ENCODE assay signal across 8 mouse cellular contexts in the genomic region with DNA sequence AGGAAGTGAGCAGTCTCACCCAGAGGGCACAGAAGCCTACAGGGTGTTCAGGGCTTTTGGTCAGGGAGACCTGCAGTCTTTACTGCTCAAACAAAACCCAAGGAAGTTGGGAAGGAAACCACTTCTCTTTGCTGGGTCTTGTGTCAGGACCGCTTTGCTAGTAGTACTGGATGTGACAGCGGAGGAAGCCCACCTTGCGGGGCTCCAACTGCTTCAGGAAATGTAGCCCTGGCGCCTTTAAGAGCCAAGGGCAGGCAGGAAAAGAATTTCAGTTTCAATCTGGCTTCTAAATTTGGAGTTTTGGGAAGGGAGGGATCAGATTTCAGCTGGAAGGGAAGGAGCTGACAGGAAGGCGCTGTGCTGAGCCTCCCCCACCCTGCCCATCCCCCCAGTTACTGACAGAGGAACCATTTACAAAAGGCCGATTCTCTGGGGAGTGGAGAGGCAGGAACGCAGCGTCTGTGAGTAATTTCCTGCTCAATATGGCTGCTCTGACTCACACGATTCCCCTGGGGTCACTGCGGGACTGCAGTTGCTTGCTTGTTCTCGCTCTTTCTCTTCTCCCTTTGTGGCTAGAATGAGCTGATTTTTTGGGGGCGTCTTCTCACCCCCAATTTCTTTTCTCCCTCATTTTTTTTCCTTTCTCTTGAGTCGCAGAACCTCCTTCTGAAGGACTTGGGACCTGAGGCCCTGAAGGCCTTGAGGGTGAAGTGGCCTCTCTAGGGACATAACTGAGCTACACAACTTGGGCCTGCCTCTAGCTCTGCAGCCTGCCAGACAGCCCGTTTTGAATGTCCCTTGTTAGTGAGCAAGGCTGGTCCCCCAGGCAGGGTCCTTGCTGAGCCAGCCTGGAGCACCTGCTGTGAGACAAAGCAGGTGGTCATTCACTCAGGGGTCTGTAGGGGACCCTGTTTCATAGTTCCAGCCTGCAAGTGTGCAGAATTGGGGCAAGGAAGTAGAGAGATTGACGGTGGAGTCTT. TPM values are rescaled to one million over a fixed set of nuclear protein-coding genes. Genes with fewer than 3 reads are reported as not detected.
DNase-seq lines count a peak whose midpoint lies in the region; ATAC-seq and TF ChIP-seq lines count a peak whose summit lies in the region.

No protein-coding gene starts in this region.

- intact Hi-C loops in heart, postnatal 36 days (cut with DNase I), result loop anchor here (1.0 to 5.0 kb wide), 4 partner anchors 28 to 270 kb away; no protein-coding TSS in a partner anchor

- peak; percentile 99 for DNase-seq in CH12.LX (ENCODE audit: extremely low read depth)
- DNase-seq in brain, embryonic 18.5 days (ENCODE audit: low read depth, low spot score), result peak; percentile 79
- peak; percentile 89 for DNase-seq in forebrain, postnatal 0 days
- DNase-seq in heart, postnatal 36 days, result peak; percentile 83 to 84
- DNase-seq in layer of hippocampus, adult 2 months (ENCODE audit: low spot score in 2 of 2), result peak; percentile 69 to 88
- peak; percentile 56 for DNase-seq in lung, adult 2 months
- peak; percentile 68 for DNase-seq in thymus, postnatal 0 days (ENCODE audit: low spot score)

- H3K36me3 ChIP-seq in CH12.LX (replicated peaks in 1 of 2; ENCODE audit: control insufficient read depth in 1 of 2, insufficient read depth in 1 of 2, low read length in 1 of 2), result peaks cover 47 to 83% of the 10 kb centered on the region in 2 experiments
- peaks cover 66% of the 10 kb centered on the region for H3K36me3 ChIP-seq in forebrain, postnatal 0 days (ENCODE audit: insufficient read depth)

- peak overlapping the region; percentile 75 for H3K4me2 ChIP-seq in CH12.LX (ENCODE audit: insufficient read depth, low read depth, poor library complexity, severe bottlenecking)
- H3K4me2 ChIP-seq in forebrain, postnatal 0 days (ENCODE audit: low read depth), result peak overlapping the region; percentile 39

- 6% methylated on average over 15 of the region's 15 CpGs for WGBS in forebrain, postnatal 0 days
- 2% methylated on average over 15 of the region's 15 CpGs for WGBS in lung, adult 2 months

- peak; percentile 50; the same call in 1 of the 2 replicates for TF ChIP-seq POLR2A in CH12.LX (IDR thresholded peaks at IDR 0.05; ENCODE audit: low read depth, low read length)
- peak; percentile 68; the same call in 1 of the 2 replicates for TF ChIP-seq POLR2A in lung, adult 2 months (IDR thresholded peaks at IDR 0.05; ENCODE audit: borderline replicate concordance, extremely low read depth, low read depth, low read length)

- no peaks in the 10 kb centered on the region for H3K27me3 ChIP-seq in CH12.LX (replicated peaks)
- no peaks in the 10 kb centered on the region for H3K27me3 ChIP-seq in forebrain, postnatal 0 days (ENCODE audit: insufficient read depth, low read length)

- peak; percentile 95 for TF ChIP-seq EP300 in CH12.LX (IDR thresholded peaks at IDR 0.05; ENCODE audit: low read length)

- H3K9me3 ChIP-seq in CH12.LX (replicated peaks; ENCODE audit: low read length), result no peaks in the 10 kb centered on the region
- H3K9me3 ChIP-seq in forebrain, postnatal 0 days (ENCODE audit: low read length), result no peaks in the 10 kb centered on the region

- TF ChIP-seq RAD21 in CH12.LX (IDR thresholded peaks at IDR 0.05; ENCODE audit: low read depth, low read length), result peak; percentile 21

- dilution Hi-C loops in CH12.LX (cut with MboI; ENCODE audit: extremely low pct_ligation_motif_present, extremely low pct_unique_long_range_greater_than_20kb, low sequenced_read_pairs), result no loop called here

- peak overlapping the region; percentile 88 for H3K27ac ChIP-seq in CH12.LX (ENCODE audit: insufficient read depth, low read depth)
- H3K27ac ChIP-seq in forebrain, postnatal 0 days (ENCODE audit: low read depth, low read length), result peak overlapping the region; percentile 90
- H3K27ac ChIP-seq in layer of hippocampus, adult 2 months, result peak overlapping the region; percentile 98

- in situ Hi-C loops in CH12.LX (cut with MboI; ENCODE audit: low pct_ligation_motif_present, low pct_unique_long_range_greater_than_20kb, low sequenced_read_pairs), result no loop called here

- peak overlapping the region; percentile 7 to 32 (median 20) for H3K4me3 ChIP-seq in CH12.LX (replicated peaks in 1 of 3; ENCODE audit: low read depth in 2 of 3, low read length in 2 of 3, poor library complexity in 1 of 3)
- H3K4me3 ChIP-seq in forebrain, postnatal 0 days (ENCODE audit: low read depth, low read length), result peak overlapping the region; percentile 11; the same call in 1 of the 2 replicates
- peak overlapping the region; percentile 52 for H3K4me3 ChIP-seq in layer of hippocampus, adult 2 months
- H3K4me3 ChIP-seq in lung, adult 2 months (replicated peaks; ENCODE audit: extremely low read depth, low read depth, low read length), result peak overlapping the region; percentile 50

- peaks cover 31 to 59% of the 10 kb centered on the region in 2 experiments for H3K4me1 ChIP-seq in CH12.LX (ENCODE audit: control insufficient read depth in 1 of 2, insufficient read depth in 2 of 2)
- H3K4me1 ChIP-seq in forebrain, postnatal 0 days (ENCODE audit: insufficient read depth), result peaks cover 19% of the 10 kb centered on the region
- peaks cover 37% of the 10 kb centered on the region for H3K4me1 ChIP-seq in lung, adult 2 months (ENCODE audit: control insufficient read depth, insufficient read depth, low read length)

- no peaks in the 10 kb centered on the region for H3K79me2 ChIP-seq in CH12.LX (replicated peaks; ENCODE audit: control insufficient read depth, extremely low read depth, insufficient read depth, poor library complexity, severe bottlenecking)

- ATAC-seq in forebrain, postnatal 0 days, result peak; percentile 90
- ATAC-seq in neutrophil, adult 5-6 weeks (ENCODE audit: extremely low read depth, insufficient number of reproducible peaks, low FRiP score, poor library complexity, severe bottlenecking), result peak; percentile 69

- TF ChIP-seq CTCF in CH12.LX (conservative IDR thresholded peaks at IDR 0.05 in 1 of 2, IDR thresholded peaks at IDR 0.05 in 1 of 2; ENCODE audit: low read depth in 2 of 2, low read length in 2 of 2), result 0 out of 4 replicates have a peak, but pooled peaks of 1 of the 2 experiments have one; percentile 22
- TF ChIP-seq CTCF in forebrain, postnatal 0 days (IDR thresholded peaks at IDR 0.05; ENCODE audit: low read depth), result no peak
- TF ChIP-seq CTCF in layer of hippocampus, adult 2 months (conservative IDR thresholded peaks at IDR 0.05), result no peak
- TF ChIP-seq CTCF in lung, adult 2 months (IDR thresholded peaks at IDR 0.05; ENCODE audit: insufficient read depth, low read length), result no peak

- peak overlapping the region; percentile 69 for H3K9ac ChIP-seq in CH12.LX (ENCODE audit: insufficient read depth, low read depth)
- H3K9ac ChIP-seq in forebrain, postnatal 0 days, result peak overlapping the region; percentile 34

TF ChIP-seq in CH12.LX, 34 proteins besides CTCF, POLR2A, EP300 and RAD21 (continues in another document):
- no peak for TF ChIP-seq ZKSCAN1 (IDR thresholded peaks at IDR 0.05; ENCODE audit: borderline replicate concordance, low read depth, low read length)
- TF ChIP-seq MEF2A (IDR thresholded peaks at IDR 0.05; ENCODE audit: borderline replicate concordance, low read depth, low read length), result peak; percentile 94
- no peak for TF ChIP-seq PAX5 (IDR thresholded peaks at IDR 0.05; ENCODE audit: low read length)

RNA-seq across cellular contexts. Expression of gene Ptpa, which starts 26.0 kb away (rescaled TPM):
- 111 and 120 TPM in 2 replicates for total RNA-seq in CH12.LX (2012; rRNA removed)
- 117 and 122 TPM in 2 replicates for total RNA-seq in CH12.LX (2014; rRNA removed)
- polyA plus RNA-seq in CH12.LX (2012; ENCODE audit: insufficient read length, low read depth), result 190 and 194 TPM in 2 replicates
- total RNA-seq in forebrain, postnatal 0 days (2014; rRNA removed), result 129 and 132 TPM in 2 replicates
- 143 and 148 TPM in 2 replicates for polyA plus RNA-seq in forebrain, postnatal 0 days (2015; fragmentation: Nextera tagmentation; extraction: Ambion mirVana)
- total RNA-seq in heart, postnatal 36 days (2021), result 10 to 100 TPM; 82.9 to 85.1 TPM
- total RNA-seq in layer of hippocampus, adult 2 months (2021), result 100 to 1,000 TPM; 152 to 168 TPM
- polyA plus RNA-seq in lung, adult 2 months (2012; rRNA removed), result 131 and 136 TPM in 2 replicates
- 37.4 and 47.8 TPM in 2 replicates for total RNA-seq in neutrophil, adult 5-6 weeks (2017)
- 127 and 128 TPM in 2 replicates for polyA plus RNA-seq in thymus, postnatal 0 days (2015; fragmentation: Nextera tagmentation; extraction: Ambion mirVana)

RNA-seq across cellular contexts. Expression of gene Crat, which starts 26.2 kb away (rescaled TPM):
- total RNA-seq in CH12.LX (2012; rRNA removed), result 3.6 and 4.5 TPM in 2 replicates
- total RNA-seq in CH12.LX (2014; rRNA removed), result 1.3 and 1.7 TPM in 2 replicates
- 2.8 and 4.2 TPM in 2 replicates for polyA plus RNA-seq in CH12.LX (2012; ENCODE audit: insufficient read length, low read depth)
- 28.0 and 33.6 TPM in 2 replicates for total RNA-seq in forebrain, postnatal 0 days (2014; rRNA removed)
- 20.7 and 24.0 TPM in 2 replicates for polyA plus RNA-seq in forebrain, postnatal 0 days (2015; fragmentation: Nextera tagmentation; extraction: Ambion mirVana)
- 100 to 1,000 TPM; 496 to 534 TPM for total RNA-seq in heart, postnatal 36 days (2021)
- total RNA-seq in layer of hippocampus, adult 2 months (2021), result 10 to 100 TPM; 50.9 to 51.6 TPM
- polyA plus RNA-seq in lung, adult 2 months (2012; rRNA removed), result 89.2 and 103 TPM in 2 replicates
- total RNA-seq in neutrophil, adult 5-6 weeks (2017), result 15.3 and 16.2 TPM in 2 replicates
- polyA plus RNA-seq in thymus, postnatal 0 days (2015; fragmentation: Nextera tagmentation; extraction: Ambion mirVana), result 7.9 and 10.2 TPM in 2 replicates

RNA-seq across cellular contexts. Expression of gene Ier5l, which starts 32.2 kb away (rescaled TPM):
- total RNA-seq in CH12.LX (2012; rRNA removed) (0.98 and 1.1 TPM in 2 replicates), CH12.LX (2014; rRNA removed) (0.22 and 0.51 TPM in 2 replicates)
- 0.31 and 0.33 TPM in 2 replicates for polyA plus RNA-seq in CH12.LX (2012; ENCODE audit: insufficient read length, low read depth)
- 17.7 and 19.9 TPM in 2 replicates for total RNA-seq in forebrain, postnatal 0 days (2014; rRNA removed)
- 4.0 and 6.2 TPM in 2 replicates for polyA plus RNA-seq in forebrain, postnatal 0 days (2015; fragmentation: Nextera tagmentation; extraction: Ambion mirVana)
- total RNA-seq in heart, postnatal 36 days (2021), result 1 to 10 TPM; 4.6 to 5.6 TPM
- 10 to 100 TPM; 12.2 to 13.1 TPM for total RNA-seq in layer of hippocampus, adult 2 months (2021)
- polyA plus RNA-seq in lung, adult 2 months (2012; rRNA removed), result 12.6 and 22.5 TPM in 2 replicates
- total RNA-seq in neutrophil, adult 5-6 weeks (2017), result 0.23 and 0.25 TPM in 2 replicates
- polyA plus RNA-seq in thymus, postnatal 0 days (2015; fragmentation: Nextera tagmentation; extraction: Ambion mirVana), result 0.55 and 0.69 TPM in 2 replicates

RNA-seq across cellular contexts. Expression of gene Dolpp1, which starts 49.8 kb away (rescaled TPM):
- total RNA-seq in CH12.LX (2012; rRNA removed), result 19.2 and 22.8 TPM in 2 replicates
- total RNA-seq in CH12.LX (2014; rRNA removed), result 15.0 and 22.3 TPM in 2 replicates
- polyA plus RNA-seq in CH12.LX (2012; ENCODE audit: insufficient read length, low read depth), result 17.9 and 19.1 TPM in 2 replicates
- total RNA-seq in forebrain, postnatal 0 days (2014; rRNA removed), result 52.2 and 92.4 TPM in 2 replicates
- 40.1 and 44.7 TPM in 2 replicates for polyA plus RNA-seq in forebrain, postnatal 0 days (2015; fragmentation: Nextera tagmentation; extraction: Ambion mirVana)
- 1 to 10 TPM; 7.6 to 8.8 TPM for total RNA-seq in heart, postnatal 36 days (2021)
- 10 to 100 TPM; 22.8 to 24.0 TPM for total RNA-seq in layer of hippocampus, adult 2 months (2021)
- polyA plus RNA-seq in lung, adult 2 months (2012; rRNA removed), result 49.1 and 55.6 TPM in 2 replicates
- total RNA-seq in neutrophil, adult 5-6 weeks (2017), result 19.8 and 21.2 TPM in 2 replicates
- polyA plus RNA-seq in thymus, postnatal 0 days (2015; fragmentation: Nextera tagmentation; extraction: Ambion mirVana), result 27.8 and 28.1 TPM in 2 replicates

Comparison
In these comparisons a context has a peak if more than half of its experiments do, and no peak if none do; other contexts are left out.
1. Peak in every context shown above with its lines: DNase-seq, ATAC-seq, H3K4me3 ChIP-seq and H3K27ac ChIP-seq.
2. RNA of gene Crat, which starts 26.2 kb away (total RNA-seq): 496 to 534 TPM in heart, postnatal 36 days; 50.9 to 51.6 TPM in layer of hippocampus, adult 2 months, 28.0 to 33.6 TPM in forebrain, postnatal 0 days, 15.3 to 16.2 TPM in neutrophil, adult 5-6 weeks and 1.3 to 4.5 TPM in CH12.LX; every median in the first group is over 4 times any median in the second.